Mouse (Mus musculus): Measurements from ENCODE around the gene Tmem63c.

- TF ChIP-seq CTCF (IDR thresholded peaks at IDR 0.05; ENCODE audit: low read depth, low read length): no peak
- TF ChIP-seq GATA1 (IDR thresholded peaks at IDR 0.05; ENCODE audit: borderline replicate concordance, low read length): no peak
- TF ChIP-seq TAL1 (conservative IDR thresholded peaks at IDR 0.05; ENCODE audit: low read depth, low read length): no peak
- no peak for TF ChIP-seq POLR2AphosphoS5 (IDR thresholded peaks at IDR 0.05; ENCODE audit: insufficient replicate concordance, low read depth, low read length)
- TF ChIP-seq GATA2 (IDR thresholded peaks at IDR 0.05; ENCODE audit: borderline replicate concordance, low read depth, low read length): no peak
Observed at GRCm38 (mm10) chr12:86973216-86973615, 47.9 kb upstream of the Tmem63c start.

Data from G1E (cell line).